Mouse (Mus musculus) thymus, adult 2 months (tissue): ENCODE measurements around the gene Prss58.

Source experiments
- CTCF ChIP-seq: fragments of 200-500 bp; IDR thresholded peaks from 2 replicates; pipeline ENCODE4 v1.5.1; 2012; ENCODE audit warnings: mild to moderate bottlenecking, control low read depth, low read length, moderate library complexity, borderline replicate concordance; ENCODE audit not compliant: control insufficient read depth, poor library complexity, insufficient read depth; ENCODE audit errors: extremely low read depth
- POLR2A ChIP-seq: fragments of 200-500 bp; IDR thresholded peaks from 2 replicates; pipeline ENCODE4 v1.6.1; 2012; ENCODE audit warnings: mild to moderate bottlenecking, low read length, control low read depth, moderate library complexity; ENCODE audit not compliant: control insufficient read depth, poor library complexity, insufficient read depth; ENCODE audit errors: extremely low read depth

DNA sequence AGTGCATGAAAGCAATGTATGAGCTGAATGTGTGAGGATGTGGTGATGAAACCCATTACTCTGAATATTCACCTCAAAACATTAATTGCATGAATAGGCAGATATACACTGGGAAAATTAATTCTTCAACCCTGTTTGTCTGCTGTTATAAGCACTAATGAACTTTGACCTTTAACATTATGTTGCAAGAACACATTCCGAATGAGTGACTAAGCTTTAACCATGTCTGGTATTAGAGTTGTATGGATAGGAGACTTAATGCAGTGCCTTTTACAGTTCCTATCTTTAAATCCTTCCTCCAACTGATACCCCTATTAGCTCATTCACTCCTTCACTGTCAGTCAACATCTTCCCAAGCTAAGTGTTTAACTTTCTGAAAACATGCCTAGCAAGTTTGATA lies 5.5 kb downstream of the Prss58 start:
- TF ChIP-seq CTCF (no peak), POLR2A (no peak)
